Mouse (Mus musculus) limb, embryonic 13.5 days (tissue): ENCODE results near the gene Prcd. TPM values are rescaled to one million over a fixed set of nuclear protein-coding genes. Genes with fewer than 3 reads are reported as not detected.

Experiments used
- ATAC-seq: fragments of 200-750 bp; cut with Nextera tagmentation; 2 replicates; pipeline ENCODE4 v1.8.0; 2017; ENCODE audit warnings: low read depth, moderate number of reproducible peaks, moderate TSS enrichment; ENCODE audit not compliant: low FRiP score
- H3K27ac ChIP-seq: fragments of 300-500 bp; sonication (generic); 2 replicates; pipeline ENCODE4 v1.5.1; 2015; ENCODE audit warnings: inconsistent platforms, mild to moderate bottlenecking, moderate library complexity
- H3K27me3 ChIP-seq: fragments of 300-500 bp; sonication (generic); 2 replicates; pipeline ENCODE4 v1.6.1; 2015; ENCODE audit warnings: mild to moderate bottlenecking, inconsistent platforms
- H3K36me3 ChIP-seq: fragments of 300-500 bp; sonication (generic); 2 replicates; pipeline ENCODE4 v1.6.1; 2015; ENCODE audit warnings: inconsistent platforms, mild to moderate bottlenecking, moderate library complexity
- H3K4me1 ChIP-seq: fragments of 300-500 bp; sonication (generic); 2 replicates; pipeline ENCODE4 v1.6.1; 2015; ENCODE audit warnings: inconsistent platforms
- H3K4me2 ChIP-seq: fragments of 300-500 bp; sonication (generic); replicated peaks from 2 replicates; pipeline ENCODE4 v1.6.1; 2015; ENCODE audit warnings: inconsistent platforms, mild to moderate bottlenecking, moderate library complexity
- H3K4me3 ChIP-seq: fragments of 300-500 bp; sonication (generic); 2 replicates; pipeline ENCODE4 v1.5.1; 2015; ENCODE audit warnings: moderate library complexity, mild to moderate bottlenecking, inconsistent platforms
- H3K9ac ChIP-seq: fragments of 300-500 bp; sonication (generic); 2 replicates; pipeline ENCODE4 v1.6.1; 2015; ENCODE audit warnings: mild to moderate bottlenecking, inconsistent platforms
- H3K9me3 ChIP-seq: fragments of 300-500 bp; sonication (generic); 2 replicates; pipeline ENCODE4 v1.6.1; 2016; ENCODE audit warnings: inconsistent platforms
- WGBS: fragments of 180-500 bp; shearing (Covaris S2); methylation state at CpG from one replicate; pipeline ENCODE4 v1.1.7; 2015; 5-methylcytosine and 5-hydroxymethylcytosine counted together
- polyA plus RNA-seq: library from polyadenylated mRNA; unstranded; fragments of >200 nt; fragmentation: Nextera tagmentation; extraction: Ambion mirVana; gene quantifications from 2 replicates; pipeline ENCODE4 v1.2.1, GENCODE M21; 2015

Prcd gene
- polyA plus RNA-seq, 1 experiment from 2014 or later: 0.83 TPM

- no peak overlapping the region for H3K4me3 ChIP-seq
- peaks cover 11% of the 10 kb centered on the region for H3K27me3 ChIP-seq
- no peak overlapping the region for H3K27ac ChIP-seq
- no peaks in the 10 kb centered on the region for H3K9me3 ChIP-seq
- no peak for ATAC-seq
- H3K9ac ChIP-seq: no peak overlapping the region
- peaks cover 72% of the 10 kb centered on the region for H3K4me1 ChIP-seq
- no peak overlapping the region for H3K4me2 ChIP-seq
- H3K36me3 ChIP-seq: no peaks in the 10 kb centered on the region
- 47% methylated on average over 7 of the region's 7 CpGs for WGBS
Observed at GRCm38 (mm10) chr11:116619156-116619555, 34.2 kb upstream of the Prcd start.

- ATAC-seq: no peak
- H3K9me3 ChIP-seq: no peaks in the 10 kb centered on the region
- no peak overlapping the region for H3K27ac ChIP-seq
- H3K4me3 ChIP-seq: no peak overlapping the region
- peaks cover 76% of the 10 kb centered on the region for H3K4me1 ChIP-seq
- no peaks in the 10 kb centered on the region for H3K36me3 ChIP-seq
- WGBS: 54% methylated on average over 8 of the region's 8 CpGs
- H3K27me3 ChIP-seq: peaks cover 11% of the 10 kb centered on the region
- no peak overlapping the region for H3K4me2 ChIP-seq
- H3K9ac ChIP-seq: no peak overlapping the region
Observed at GRCm38 (mm10) chr11:116619561-116619960, 33.8 kb upstream of the Prcd start.

- Histone ChIP-seq H3K27me3 (peaks cover 11% of the 10 kb centered on the region), H3K4me1 (peaks cover 77% of the 10 kb centered on the region), H3K36me3 (no peaks in the 10 kb centered on the region), H3K4me2 (no peak overlapping the region; the same call in 1 of the 2 replicates), H3K4me3 (no peak overlapping the region), H3K9me3 (no peaks in the 10 kb centered on the region), H3K27ac (no peak overlapping the region), H3K9ac (no peak overlapping the region)
- WGBS: 34% methylated on average over 9 of the region's 9 CpGs
- ATAC-seq: no peak
Observed at GRCm38 (mm10) chr11:116620073-116620472, 33.3 kb upstream of the Prcd start.

GRCm38 (mm10) chr11:116620559-116621253 lies 32.6 kb upstream of the Prcd start:
- H3K9me3 ChIP-seq: no peaks in the 10 kb centered on the region
- H3K4me3 ChIP-seq: no peak overlapping the region
- no peak overlapping the region; the same call in 1 of the 2 replicates for H3K4me2 ChIP-seq
- no peaks in the 10 kb centered on the region for H3K36me3 ChIP-seq
- no peak overlapping the region for H3K27ac ChIP-seq
- 75% methylated on average over 10 of the region's 10 CpGs for WGBS
- H3K27me3 ChIP-seq: peaks cover 11% of the 10 kb centered on the region
- H3K4me1 ChIP-seq: peaks cover 77% of the 10 kb centered on the region
- ATAC-seq: no peak
- H3K9ac ChIP-seq: 0 out of 2 replicates have a peak overlapping the region, but pooled peaks have one; percentile 31

- Histone ChIP-seq H3K27ac (no peak overlapping the region), H3K4me1 (peaks cover 74% of the 10 kb centered on the region), H3K9ac (0 out of 2 replicates have a peak overlapping the region, but pooled peaks have one; percentile 31), H3K4me2 (no peak overlapping the region), H3K27me3 (peaks cover 11% of the 10 kb centered on the region), H3K36me3 (no peaks in the 10 kb centered on the region), H3K4me3 (no peak overlapping the region), H3K9me3 (no peaks in the 10 kb centered on the region)
- ATAC-seq: no peak
- WGBS: 32% methylated on average over 6 of the region's 6 CpGs
Observed at GRCm38 (mm10) chr11:116621258-116621704, 32.1 kb upstream of the Prcd start.

- peaks cover 11% of the 10 kb centered on the region for H3K27me3 ChIP-seq
- peaks cover 54% of the 10 kb centered on the region for H3K4me1 ChIP-seq
- no peaks in the 10 kb centered on the region for H3K36me3 ChIP-seq
- no peak overlapping the region for H3K27ac ChIP-seq
- H3K4me3 ChIP-seq: peak overlapping the region; percentile 72
- H3K4me2 ChIP-seq: peak overlapping the region; percentile 94
- WGBS: 6% methylated on average over 40 of the region's 40 CpGs
- no peaks in the 10 kb centered on the region for H3K9me3 ChIP-seq
- ATAC-seq: no peak
- H3K9ac ChIP-seq: peak overlapping the region; percentile 78
Observed at GRCm38 (mm10) chr11:116623281-116624124, 29.8 kb upstream of the Prcd start.

GRCm38 (mm10) chr11:116624131-116624832 lies 29.1 kb upstream of the Prcd start:
- Histone ChIP-seq H3K4me1 (peaks cover 46% of the 10 kb centered on the region), H3K27ac (no peak overlapping the region), H3K9ac (peak overlapping the region; percentile 78), H3K9me3 (no peaks in the 10 kb centered on the region), H3K27me3 (peaks cover 11% of the 10 kb centered on the region), H3K36me3 (no peaks in the 10 kb centered on the region), H3K4me2 (peak overlapping the region; percentile 94), H3K4me3 (peak overlapping the region; percentile 72)
- ATAC-seq: peak; percentile 75
- 13% methylated on average over 42 of the region's 42 CpGs for WGBS

GRCm38 (mm10) chr11:116625081-116626000 lies 28.0 kb upstream of the Prcd start:
- peaks cover 37% of the 10 kb centered on the region for H3K4me1 ChIP-seq
- no peak overlapping the region for H3K4me2 ChIP-seq
- H3K36me3 ChIP-seq: no peaks in the 10 kb centered on the region
- WGBS: 73% methylated on average over 17 of the region's 17 CpGs
- no peaks in the 10 kb centered on the region for H3K9me3 ChIP-seq
- ATAC-seq: no peak
- peaks cover 11% of the 10 kb centered on the region for H3K27me3 ChIP-seq
- no peak overlapping the region for H3K9ac ChIP-seq
- no peak overlapping the region for H3K27ac ChIP-seq
- no peak overlapping the region for H3K4me3 ChIP-seq

GRCm38 (mm10) chr11:116626299-116627071 lies 26.8 kb upstream of the Prcd start, which contains the start of gene Rhbdf2:
Gene Rhbdf2 (minus strand): TSS chr11:116627019.
- peaks cover 30% of the 10 kb centered on the region for H3K4me1 ChIP-seq
- no peak within 1 kb of the TSS for H3K4me2 ChIP-seq
- H3K9me3 ChIP-seq: no peaks in the 10 kb centered on the region
- no peak for ATAC-seq
- peaks cover 11% of the 10 kb centered on the region for H3K27me3 ChIP-seq
- no peak within 1 kb of the TSS for H3K27ac ChIP-seq
- no peak within 1 kb of the TSS for H3K4me3 ChIP-seq
- H3K9ac ChIP-seq: no peak within 1 kb of the TSS
- 65% methylated on average over 10 of the region's 10 CpGs for WGBS
- H3K36me3 ChIP-seq: no peaks in the 10 kb centered on the region

- peaks cover 22% of the 10 kb centered on the region for H3K4me1 ChIP-seq
- H3K4me2 ChIP-seq: no peak overlapping the region
- WGBS: 39% methylated on average over 10 of the region's 10 CpGs
- no peak overlapping the region for H3K27ac ChIP-seq
- no peak for ATAC-seq
- H3K9me3 ChIP-seq: no peaks in the 10 kb centered on the region
- no peak overlapping the region for H3K9ac ChIP-seq
- H3K4me3 ChIP-seq: no peak overlapping the region
- H3K27me3 ChIP-seq: peaks cover 11% of the 10 kb centered on the region
- no peaks in the 10 kb centered on the region for H3K36me3 ChIP-seq
Observed at GRCm38 (mm10) chr11:116627072-116628020, 26.0 kb upstream of the Prcd start.
